Mouse (Mus musculus) granulocyte monocyte progenitor cell, adult 5-6 weeks (primary cell): ENCODE results near the gene Psmb5. TPM values are rescaled to one million over a fixed set of nuclear protein-coding genes. Genes with fewer than 3 reads are reported as not detected.

Experiments
- ATAC-seq: replicated peaks from 2 replicates; pipeline ENCODE4 v1.8.0; 2016; ENCODE audit warnings: mild to moderate bottlenecking, moderate TSS enrichment, inconsistent platforms; ENCODE audit not compliant: poor library complexity, severe bottlenecking
- total RNA-seq, 2 experiments: library from RNA; stranded (forward) in 1 of 2; stranded (reverse) in 1 of 2; fragments of 200-712, 200-1000 nt in 1 of 2; fragments of >200 nt in 1 of 2; fragmentation: Nextera tagmentation in 1 of 2; gene quantifications; 2 replicates each; pipeline ENCODE4 v1.2.3; 2014 to 2017

The Psmb5 gene
- total RNA-seq (2014; fragmentation: Nextera tagmentation) = 237 and 287 TPM in 2 replicates
- total RNA-seq (2017) = 63.3 and 69.9 TPM in 2 replicates

GRCm38 (mm10) chr14:54617897-54618365, at the start of gene Psmb5:
Gene Psmb5, minus strand, starts transcription at chr14:54618022.
- ATAC-seq = peak; percentile 94

GRCm38 (mm10) chr14:54664477-54665222, 46.8 kb upstream of the Psmb5 start:
- no peak for ATAC-seq

GRCm38 (mm10) chr14:54660009-54660408, 42.2 kb upstream of the Psmb5 start:
- no peak for ATAC-seq

- ATAC-seq = peak; percentile 89
Observed at GRCm38 (mm10) chr14:54653496-54653895, 35.7 kb upstream of the Psmb5 start.

GRCm38 (mm10) chr14:54652787-54653186, 35.0 kb upstream of the Psmb5 start:
- ATAC-seq = no peak

- no peak for ATAC-seq
Observed at GRCm38 (mm10) chr14:54651556-54651955, 33.7 kb upstream of the Psmb5 start.

GRCm38 (mm10) chr14:54650621-54651454, 33.0 kb upstream of the Psmb5 start:
- ATAC-seq = peak; percentile 67

GRCm38 (mm10) chr14:54647900-54648299, 30.1 kb upstream of the Psmb5 start:
- ATAC-seq = no peak

GRCm38 (mm10) chr14:54646898-54647636, 29.2 kb upstream of the Psmb5 start:
- no peak for ATAC-seq

- no peak for ATAC-seq
Observed at GRCm38 (mm10) chr14:54646455-54646854, 28.6 kb upstream of the Psmb5 start.

- ATAC-seq = no peak
Observed at GRCm38 (mm10) chr14:54644294-54644693, 26.5 kb upstream of the Psmb5 start.

- ATAC-seq = no peak
Observed at GRCm38 (mm10) chr14:54643011-54643410, 25.2 kb upstream of the Psmb5 start.

GRCm38 (mm10) chr14:54642224-54642944, 24.6 kb upstream of the Psmb5 start:
- ATAC-seq = no peak

- peak; percentile 83 for ATAC-seq
Observed at GRCm38 (mm10) chr14:54641305-54641969, 23.6 kb upstream of the Psmb5 start, which contains the start of gene Cdh24. Gene Cdh24, minus strand, starts transcription at chr14:54641364.

- no peak for ATAC-seq
Observed at GRCm38 (mm10) chr14:54640946-54641304, 23.1 kb upstream of the Psmb5 start, which contains the start of gene Gm17606. Gene Gm17606, plus strand, starts transcription at chr14:54640952.

GRCm38 (mm10) chr14:54640121-54640520, 22.3 kb upstream of the Psmb5 start:
- no peak for ATAC-seq

GRCm38 (mm10) chr14:54638210-54638609, 20.4 kb upstream of the Psmb5 start:
- no peak for ATAC-seq

GRCm38 (mm10) chr14:54636954-54637353, 19.1 kb upstream of the Psmb5 start:
- no peak for ATAC-seq

- ATAC-seq = no peak
Observed at GRCm38 (mm10) chr14:54634182-54634581, 16.4 kb upstream of the Psmb5 start.
